ENCODE assay signal across 9 mouse cellular contexts in the genomic region with DNA sequence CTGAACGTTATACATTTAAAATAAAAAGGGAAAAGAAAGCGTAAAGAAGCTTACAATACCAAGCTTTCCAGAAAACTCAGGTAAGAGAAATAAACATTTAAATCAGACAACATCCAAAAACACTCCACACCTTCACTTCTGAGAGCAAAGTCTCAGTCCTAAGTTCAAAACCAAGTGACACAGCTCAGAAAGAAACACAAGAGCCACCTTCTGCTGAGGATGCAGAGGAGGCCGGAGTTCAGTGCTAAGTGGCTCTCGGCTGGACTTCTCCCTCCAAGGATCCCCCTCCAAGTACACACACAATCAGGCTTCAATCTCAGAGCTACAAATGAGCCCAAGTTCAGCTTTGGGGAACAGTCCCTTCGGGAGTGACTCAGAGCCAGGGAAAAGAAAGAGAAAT. TPM values are rescaled to one million over a fixed set of nuclear protein-coding genes. Genes with fewer than 3 reads are reported as not detected.
DNase-seq lines count a peak whose midpoint lies in the region; ATAC-seq lines count a peak whose summit lies in the region.
"Had no signal": no experiment of that assay in that cellular context is flagged by ENCODE, and none has a peak within 500 bp of the region (broad histone marks: within the 10 kb centered on the region; RNA-seq: fewer than 3 reads in every experiment).

No protein-coding gene starts in this region.

- H3K4me2 ChIP-seq in heart, embryonic 14.5 days (ENCODE audit: low read length), result peak overlapping the region; percentile 99
- H3K4me2 ChIP-seq in embryonic facial prominence, embryonic 12.5 days (replicated peaks), result peak overlapping the region; percentile 98
- H3K4me2 ChIP-seq in hindbrain, embryonic 15.5 days, result peak overlapping the region; percentile 73
- H3K4me2 ChIP-seq in midbrain, embryonic 12.5 days (replicated peaks), result peak overlapping the region; percentile 99

- H3K9ac ChIP-seq in heart, embryonic 14.5 days (ENCODE audit: low read length), result peak overlapping the region; percentile 82
- 0 out of 2 replicates have a peak overlapping the region, but pooled peaks have one; percentile 80 for H3K9ac ChIP-seq in embryonic facial prominence, embryonic 12.5 days
- peak overlapping the region; percentile 74 for H3K9ac ChIP-seq in hindbrain, embryonic 15.5 days
- H3K9ac ChIP-seq in midbrain, embryonic 12.5 days (replicated peaks), result peak overlapping the region; percentile 85
- H3K9ac ChIP-seq: liver, embryonic 13.5 days had no signal

- H3K27ac ChIP-seq in heart, embryonic 14.5 days (replicated peaks in 1 of 2; ENCODE audit: control insufficient read depth in 1 of 2, insufficient read depth in 1 of 2, low read depth in 2 of 2, low read length in 2 of 2), result no peak overlapping the region
- no peak overlapping the region for H3K27ac ChIP-seq in embryonic facial prominence, embryonic 12.5 days
- H3K27ac ChIP-seq in hindbrain, embryonic 15.5 days (replicated peaks), result no peak overlapping the region
- H3K27ac ChIP-seq in midbrain, embryonic 12.5 days (replicated peaks), result peak overlapping the region; percentile 15; the same call in 1 of the 2 replicates
- H3K27ac ChIP-seq: liver, embryonic 13.5 days had no signal

- H3K4me1 ChIP-seq in heart, embryonic 14.5 days (ENCODE audit: control insufficient read depth in 2 of 2, insufficient read depth in 2 of 2, low read length in 2 of 2), result peaks cover 26 to 55% of the 10 kb centered on the region in 2 experiments
- H3K4me1 ChIP-seq in embryonic facial prominence, embryonic 12.5 days, result peaks cover 53% of the 10 kb centered on the region
- peaks cover 77% of the 10 kb centered on the region for H3K4me1 ChIP-seq in hindbrain, embryonic 15.5 days (replicated peaks)
- peaks cover 68% of the 10 kb centered on the region for H3K4me1 ChIP-seq in midbrain, embryonic 12.5 days

- DNase-seq in heart, adult 9 months (ENCODE audit: low spot score in 2 of 2), result no peak
- no peak for DNase-seq in ovary, postnatal 36 days (ENCODE audit: low spot score)
- no peak for DNase-seq in adrenal gland, postnatal 25 days
- no peak for DNase-seq in thymus, postnatal 25 days
- DNase-seq: liver, embryonic 13.5 days had no signal

- 80% methylated on average over 5 of the region's 5 CpGs for WGBS in heart, embryonic 14.5 days
- WGBS in embryonic facial prominence, embryonic 12.5 days, result 77% methylated on average over 5 of the region's 5 CpGs
- WGBS in hindbrain, embryonic 15.5 days, result 75% methylated on average over 5 of the region's 5 CpGs
- WGBS in midbrain, embryonic 12.5 days, result 76% methylated on average over 5 of the region's 5 CpGs

- no peak overlapping the region for H3K4me3 ChIP-seq in heart, embryonic 14.5 days (ENCODE audit: control insufficient read depth in 1 of 2, insufficient read depth in 1 of 2, low read depth in 1 of 2, low read length in 2 of 2)
- 0 out of 2 replicates have a peak overlapping the region, but pooled peaks have one; percentile 87 for H3K4me3 ChIP-seq in embryonic facial prominence, embryonic 12.5 days
- peak overlapping the region; percentile 65 for H3K4me3 ChIP-seq in hindbrain, embryonic 15.5 days
- peak overlapping the region; percentile 94 for H3K4me3 ChIP-seq in midbrain, embryonic 12.5 days
- H3K4me3 ChIP-seq: liver, embryonic 13.5 days had no signal

- no peak for ATAC-seq in heart, embryonic 14.5 days (ENCODE audit: insufficient number of reproducible peaks, insufficient read depth, low FRiP score, low read depth)
- ATAC-seq in embryonic facial prominence, embryonic 12.5 days (ENCODE audit: insufficient number of reproducible peaks, insufficient read depth, low FRiP score, low TSS enrichment), result no peak
- ATAC-seq in hindbrain, embryonic 15.5 days (ENCODE audit: low FRiP score, low read depth), result no peak
- no peak for ATAC-seq in midbrain, embryonic 12.5 days (ENCODE audit: low FRiP score, low read depth)

- H3K9me3 ChIP-seq in heart, embryonic 14.5 days (ENCODE audit: control insufficient read depth, low read length), result no peaks in the 10 kb centered on the region
- no peaks in the 10 kb centered on the region for H3K9me3 ChIP-seq in embryonic facial prominence, embryonic 12.5 days
- no peaks in the 10 kb centered on the region for H3K9me3 ChIP-seq in hindbrain, embryonic 15.5 days
- H3K9me3 ChIP-seq in midbrain, embryonic 12.5 days, result no peaks in the 10 kb centered on the region
- H3K9me3 ChIP-seq: liver, embryonic 13.5 days had no signal

- H3K36me3 ChIP-seq in heart, embryonic 14.5 days (ENCODE audit: control insufficient read depth, insufficient read depth, low read length), result peaks cover 20% of the 10 kb centered on the region; the same call in 1 of the 2 replicates
- 0 out of 2 replicates have a peak, but pooled peaks cover 7% of the 10 kb centered on the region for H3K36me3 ChIP-seq in embryonic facial prominence, embryonic 12.5 days
- no peaks in the 10 kb centered on the region for H3K36me3 ChIP-seq in hindbrain, embryonic 15.5 days
- peaks cover 7% of the 10 kb centered on the region; the same call in 1 of the 2 replicates for H3K36me3 ChIP-seq in midbrain, embryonic 12.5 days
- H3K36me3 ChIP-seq: liver, embryonic 13.5 days had no signal

- no peaks in the 10 kb centered on the region for H3K27me3 ChIP-seq in heart, embryonic 14.5 days (ENCODE audit: control insufficient read depth, insufficient read depth, low read length)
- no peaks in the 10 kb centered on the region for H3K27me3 ChIP-seq in embryonic facial prominence, embryonic 12.5 days
- no peaks in the 10 kb centered on the region for H3K27me3 ChIP-seq in hindbrain, embryonic 15.5 days
- no peaks in the 10 kb centered on the region for H3K27me3 ChIP-seq in midbrain, embryonic 12.5 days

RNA-seq across cellular contexts. Expression of gene Zcchc14, which starts 3.3 kb away (rescaled TPM):
- polyA plus RNA-seq in heart, embryonic 14.5 days (2014; fragmentation: Nextera tagmentation; extraction: Ambion mirVana), result 12.9 and 13.9 TPM in 2 replicates
- polyA plus RNA-seq in embryonic facial prominence, embryonic 12.5 days (2016; fragmentation: Nextera tagmentation; extraction: Ambion mirVana), result 20.0 and 21.2 TPM in 2 replicates
- polyA plus RNA-seq in hindbrain, embryonic 15.5 days (2015; fragmentation: Nextera tagmentation; extraction: Ambion mirVana), result 21.6 and 23.9 TPM in 2 replicates
- 27.7 TPM in 2 replicates for polyA plus RNA-seq in midbrain, embryonic 12.5 days (2016; fragmentation: Nextera tagmentation; extraction: Ambion mirVana)
- total RNA-seq in adrenal gland, postnatal 25 days (2021), result 52.5 and 57.8 TPM in 2 replicates

RNA-seq across cellular contexts. Expression of gene Map1lc3b, which starts 59.3 kb away (rescaled TPM):
- 252 and 267 TPM in 2 replicates for polyA plus RNA-seq in heart, embryonic 14.5 days (2014; fragmentation: Nextera tagmentation; extraction: Ambion mirVana)
- 214 and 232 TPM in 2 replicates for polyA plus RNA-seq in embryonic facial prominence, embryonic 12.5 days (2016; fragmentation: Nextera tagmentation; extraction: Ambion mirVana)
- polyA plus RNA-seq in hindbrain, embryonic 15.5 days (2015; fragmentation: Nextera tagmentation; extraction: Ambion mirVana), result 349 and 352 TPM in 2 replicates
- polyA plus RNA-seq in midbrain, embryonic 12.5 days (2016; fragmentation: Nextera tagmentation; extraction: Ambion mirVana), result 280 and 292 TPM in 2 replicates
- 171 and 182 TPM in 2 replicates for total RNA-seq in adrenal gland, postnatal 25 days (2021)

Comparison
In these comparisons a context has a peak if more than half of its experiments do, and no peak if none do; other contexts are left out.
1. H3K4me3 ChIP-seq: peak in embryonic facial prominence, embryonic 12.5 days (single experiment), hindbrain, embryonic 15.5 days (single experiment) and midbrain, embryonic 12.5 days (single experiment); none in heart, embryonic 14.5 days (0 of 2).
2. Peak in every context shown above with its lines, with median percentiles within 50 percentile points of each other: H3K4me2 ChIP-seq and H3K9ac ChIP-seq.